Mouse (Mus musculus) CH12.LX (cell line): Measurements from ENCODE around the gene Fgf14. TPM values are rescaled to one million over a fixed set of nuclear protein-coding genes. Genes with fewer than 3 reads are reported as not detected.

Experiments
- DNase-seq: peaks from one replicate; pipeline ENCODE4 v3.0.0-alpha.2; 2013; ENCODE audit errors: extremely low read depth
- H3K27ac ChIP-seq: 2 replicates; pipeline ENCODE4 v1.5.1; 2012; ENCODE audit warnings: low read depth, mild to moderate bottlenecking, control low read depth, moderate library complexity; ENCODE audit not compliant: insufficient read depth
- H3K27me3 ChIP-seq: replicated peaks from 2 replicates; pipeline ENCODE3; 2012; ENCODE audit warnings: inconsistent platforms
- H3K36me3 ChIP-seq, 2 experiments: replicated peaks in 1 of 2; 2 replicates each; pipeline versions ENCODE3 to v1.6.1; 2012; ENCODE audit warnings: inconsistent platforms in 1 of 2, low read length in 1 of 2, mild to moderate bottlenecking in 1 of 2, mixed read lengths in 1 of 2, moderate library complexity in 1 of 2; ENCODE audit not compliant: control insufficient read depth in 1 of 2, insufficient read depth in 1 of 2
- H3K4me1 ChIP-seq, 2 experiments: 2 replicates each; pipeline ENCODE4 v1.6.1; 2012; ENCODE audit warnings: inconsistent platforms in 1 of 2, moderate library complexity in 1 of 2; ENCODE audit not compliant: insufficient read depth in 2 of 2, control insufficient read depth in 1 of 2
- H3K4me2 ChIP-seq: 2 replicates; pipeline ENCODE4 v1.6.1; 2012; ENCODE audit warnings: low read depth, mild to moderate bottlenecking, control low read depth; ENCODE audit not compliant: poor library complexity, insufficient read depth, severe bottlenecking
- H3K4me3 ChIP-seq, 3 experiments: fragments of 150-350 bp in 1 of 3; sonication (generic) in 1 of 3; replicated peaks in 1 of 3; 2 replicates each; pipeline versions ENCODE3 to v1.5.1; 2011 to 2012; ENCODE audit warnings: low read depth in 2 of 3, low read length in 2 of 3, mild to moderate bottlenecking in 2 of 3, moderate library complexity in 2 of 3, control low read depth in 1 of 3, improper control_type of control experiment in 1 of 3, inconsistent platforms in 1 of 3, mixed read lengths in 1 of 3; ENCODE audit not compliant: poor library complexity in 1 of 3
- H3K79me2 ChIP-seq: replicated peaks from 2 replicates; pipeline ENCODE4 v1.6.1; 2012; ENCODE audit warnings: mild to moderate bottlenecking, moderate library complexity; ENCODE audit not compliant: control insufficient read depth, poor library complexity, insufficient read depth, severe bottlenecking; ENCODE audit errors: extremely low read depth
- H3K9ac ChIP-seq: 2 replicates; pipeline ENCODE4 v1.6.1; 2012; ENCODE audit warnings: low read depth, mild to moderate bottlenecking, control low read depth, moderate library complexity; ENCODE audit not compliant: insufficient read depth
- H3K9me3 ChIP-seq: replicated peaks from 2 replicates; pipeline ENCODE3; 2012; ENCODE audit warnings: low read length, inconsistent platforms, mixed read lengths
- BHLHE40 ChIP-seq: IDR thresholded peaks from 2 replicates; pipeline ENCODE4 v1.6.1; 2011; ENCODE audit warnings: mild to moderate bottlenecking, low read depth, low read length, improper control_type of control experiment
- CTCF ChIP-seq, 2 experiments: IDR thresholded peaks in 1 of 2; conservative IDR thresholded peaks in 1 of 2; 2 replicates each; pipeline ENCODE4 v1.5.1; 2011 to 2012; ENCODE audit warnings: low read depth in 2 of 2, low read length in 2 of 2, improper control_type of control experiment in 1 of 2, inconsistent platforms in 1 of 2, mild to moderate bottlenecking in 1 of 2, moderate library complexity in 1 of 2
- E2F4 ChIP-seq: IDR thresholded peaks from 2 replicates; pipeline ENCODE4 v1.6.1; 2011; ENCODE audit warnings: low read depth, low read length, improper control_type of control experiment; ENCODE audit not compliant: insufficient replicate concordance
- GABPA ChIP-seq: IDR thresholded peaks from 2 replicates; pipeline ENCODE4 v1.6.1; 2012; ENCODE audit warnings: low read depth, low read length, improper control_type of control experiment, inconsistent platforms; ENCODE audit not compliant: insufficient replicate concordance
- IRF4 ChIP-seq: IDR thresholded peaks from 2 replicates; pipeline ENCODE4 v1.6.1; 2014; ENCODE audit warnings: low read depth, mild to moderate bottlenecking, inconsistent platforms, low read length, improper control_type of control experiment
- JUN ChIP-seq: IDR thresholded peaks from 2 replicates; pipeline ENCODE4 v1.6.1; 2011; ENCODE audit warnings: low read depth, mild to moderate bottlenecking, low read length, improper control_type of control experiment, moderate library complexity; ENCODE audit not compliant: insufficient read depth
- KAT2A ChIP-seq: IDR thresholded peaks from 2 replicates; pipeline ENCODE4 v1.6.1; 2012; ENCODE audit warnings: low read length, improper control_type of control experiment, inconsistent platforms; ENCODE audit not compliant: insufficient replicate concordance
- MAZ ChIP-seq: IDR thresholded peaks from 2 replicates; pipeline ENCODE4 v1.6.1; 2012; ENCODE audit warnings: low read depth, mild to moderate bottlenecking, inconsistent platforms, low read length, improper control_type of control experiment, moderate library complexity
- PAX5 ChIP-seq: IDR thresholded peaks from 2 replicates; pipeline ENCODE4 v1.6.1; 2012; ENCODE audit warnings: low read length, inconsistent platforms, mixed read lengths
- POLR2AphosphoS2 ChIP-seq: IDR thresholded peaks from 2 replicates; pipeline ENCODE4 v1.6.1; 2011; ENCODE audit warnings: low read depth, low read length, improper control_type of control experiment
- RAD21 ChIP-seq: IDR thresholded peaks from 2 replicates; pipeline ENCODE4 v1.6.1; 2011; ENCODE audit warnings: low read depth, mild to moderate bottlenecking, low read length, improper control_type of control experiment, moderate library complexity
- RCOR1 ChIP-seq: conservative IDR thresholded peaks from 2 replicates; pipeline ENCODE4 v1.6.1; 2012; ENCODE audit warnings: low read depth, mild to moderate bottlenecking, inconsistent platforms, low read length, improper control_type of control experiment
- SMC3 ChIP-seq: IDR thresholded peaks from 2 replicates; pipeline ENCODE4 v1.6.1; 2011; ENCODE audit warnings: low read depth, low read length, improper control_type of control experiment
- TBP ChIP-seq: conservative IDR thresholded peaks from 2 replicates; pipeline ENCODE4 v1.6.1; 2011; ENCODE audit warnings: low read depth, low read length, improper control_type of control experiment
- TCF12 ChIP-seq: IDR thresholded peaks from 2 replicates; pipeline ENCODE4 v1.6.1; 2014; ENCODE audit warnings: low read depth, mild to moderate bottlenecking, inconsistent platforms, low read length, improper control_type of control experiment
- USF1 ChIP-seq: IDR thresholded peaks from 2 replicates; pipeline ENCODE4 v1.6.1; 2014; ENCODE audit warnings: low read depth, mild to moderate bottlenecking, inconsistent platforms, low read length, improper control_type of control experiment
- USF2 ChIP-seq: conservative IDR thresholded peaks from 2 replicates; pipeline ENCODE4 v1.6.1; 2011; ENCODE audit warnings: low read depth, low read length, improper control_type of control experiment
- ZC3H11A ChIP-seq: IDR thresholded peaks from 2 replicates; pipeline ENCODE4 v1.6.1; 2012; ENCODE audit warnings: low read depth, mild to moderate bottlenecking, inconsistent platforms, low read length, improper control_type of control experiment
- ZKSCAN1 ChIP-seq: IDR thresholded peaks from 2 replicates; pipeline ENCODE4 v1.6.1; 2012; ENCODE audit warnings: low read depth, inconsistent platforms, low read length, improper control_type of control experiment, borderline replicate concordance
- ZMIZ1 ChIP-seq: IDR thresholded peaks from 2 replicates; pipeline ENCODE4 v1.6.1; 2012; ENCODE audit warnings: low read depth, mild to moderate bottlenecking, inconsistent platforms, low read length, improper control_type of control experiment
- dilution Hi-C: fragments of 300-500 bp; cut with MboI; formaldehyde crosslinking; loops from 2 replicates; pipeline ENCODE4 v1.14.3; 2020; ENCODE audit warnings: low sequenced_read_pairs; ENCODE audit not compliant: extremely low pct_unique_long_range_greater_than_20kb, extremely low pct_ligation_motif_present
- in situ Hi-C: fragments of 300-500 bp; cut with MboI; formaldehyde crosslinking; loops from 3 replicates; pipeline ENCODE4 v1.14.3; 2019; ENCODE audit warnings: low sequenced_read_pairs, low pct_ligation_motif_present, low pct_unique_long_range_greater_than_20kb, mixed read lengths
- polyA plus RNA-seq: library from polyadenylated mRNA; unstranded; fragments of >175 nt; gene quantifications from 2 replicates; pipeline ENCODE4 v1.2.1, GENCODE M21; 2012; ENCODE audit warnings: low read depth; ENCODE audit not compliant: insufficient read length
- total RNA-seq, 2 experiments: library from RNA; depleted of rRNA; stranded (reverse); fragments of 300-350 nt in 1 of 2; fragments of >200 nt in 1 of 2; gene quantifications; 2 replicates each; pipeline ENCODE4 v1.2.3; 2012 to 2014

Fgf14 gene
- total and polyA plus RNA-seq, 3 experiments, result not detected

GRCm38 (mm10) chr14:124247517-124247916 is 429.4 kb downstream of the Fgf14 start:
- dilution Hi-C loops, result no loop called here
- Histone ChIP-seq H3K4me1 (no peaks in the 10 kb centered on the region), H3K4me3 (no peak overlapping the region), H3K9me3 (no peaks in the 10 kb centered on the region), H3K79me2 (no peaks in the 10 kb centered on the region), H3K36me3 (no peaks in the 10 kb centered on the region), H3K4me2 (no peak overlapping the region), H3K9ac (no peak overlapping the region), H3K27me3 (no peaks in the 10 kb centered on the region), H3K27ac (no peak overlapping the region)
- in situ Hi-C loops, result no loop called here
- DNase-seq, result no peak
- TF ChIP-seq JUN (no peak), BHLHE40 (no peak), POLR2AphosphoS2 (no peak), RCOR1 (no peak), RAD21 (no peak), ZKSCAN1 (no peak), CTCF (conservative IDR thresholded peaks at IDR 0.05 in 1 of 2, IDR thresholded peaks at IDR 0.05 in 1 of 2; ENCODE audit: low read depth in 2 of 2, low read length in 2 of 2) (no peak)

- Histone ChIP-seq H3K36me3 (no peaks in the 10 kb centered on the region), H3K4me2 (no peak overlapping the region), H3K9ac (no peak overlapping the region), H3K27me3 (no peaks in the 10 kb centered on the region), H3K27ac (no peak overlapping the region), H3K9me3 (no peaks in the 10 kb centered on the region), H3K4me3 (no peak overlapping the region), H3K4me1 (no peaks in the 10 kb centered on the region), H3K79me2 (no peaks in the 10 kb centered on the region)
- dilution Hi-C loops (no loop called here), in situ Hi-C loops (no loop called here)
- no peak for TF ChIP-seq USF2
- no peak for TF ChIP-seq SMC3
- no peak for TF ChIP-seq ZC3H11A
- no peak for TF ChIP-seq TBP
- no peak for TF ChIP-seq RCOR1
- no peak for TF ChIP-seq E2F4
- TF ChIP-seq GABPA, result no peak
- TF ChIP-seq KAT2A, result no peak
- no peak for DNase-seq
Measured at GRCm38 (mm10) chr14:124223445-124223844, 453.5 kb downstream of the Fgf14 start.

GRCm38 (mm10) chr14:124222447-124222846 is 454.5 kb downstream of the Fgf14 start:
- Histone ChIP-seq H3K79me2 (no peaks in the 10 kb centered on the region), H3K4me1 (no peaks in the 10 kb centered on the region), H3K4me2 (no peak overlapping the region), H3K4me3 (no peak overlapping the region), H3K36me3 (no peaks in the 10 kb centered on the region), H3K27me3 (no peaks in the 10 kb centered on the region), H3K27ac (no peak overlapping the region), H3K9ac (no peak overlapping the region), H3K9me3 (no peaks in the 10 kb centered on the region)
- in situ Hi-C loops, result no loop called here
- DNase-seq, result peak; percentile 41
- TF ChIP-seq PAX5, result no peak
- TF ChIP-seq MAZ, result no peak
- no peak for TF ChIP-seq TCF12
- TF ChIP-seq CTCF (conservative IDR thresholded peaks at IDR 0.05 in 1 of 2, IDR thresholded peaks at IDR 0.05 in 1 of 2; ENCODE audit: low read depth in 2 of 2, low read length in 2 of 2), result peak in 1 of 2 experiments; percentile 50; a peak in 2 of 4 replicates
- TF ChIP-seq SMC3, result peak; percentile 11; the same call in 1 of the 2 replicates
- TF ChIP-seq ZC3H11A, result no peak
- TF ChIP-seq USF1, result no peak
- TF ChIP-seq JUN, result no peak
- TF ChIP-seq IRF4, result no peak
- TF ChIP-seq ZMIZ1, result no peak
- peak; percentile 53 for TF ChIP-seq RAD21
- TF ChIP-seq, all 38 proteins: peak for 3
- dilution Hi-C loops, result no loop called here
